Mouse (Mus musculus) intestine, embryonic 16.5 days (tissue): ENCODE data around the gene Gdpd1. TPM values are rescaled to one million over a fixed set of nuclear protein-coding genes. Genes with fewer than 3 reads are reported as not detected.

Experiments used
- ATAC-seq: fragments of 200-750 bp; cut with Nextera tagmentation; 2 replicates; pipeline ENCODE4 v1.8.0; 2017; ENCODE audit warnings: moderate TSS enrichment, moderate library complexity
- H3K27ac ChIP-seq: fragments of 300-500 bp; sonication (generic); 2 replicates; pipeline ENCODE4 v1.5.1; 2014; ENCODE audit warnings: mild to moderate bottlenecking, low read length
- H3K27me3 ChIP-seq: fragments of 300-500 bp; sonication (generic); replicated peaks from 2 replicates; pipeline ENCODE4 v1.6.1; 2014; ENCODE audit warnings: low read length, control low read depth, mixed read lengths; ENCODE audit not compliant: control insufficient read depth, insufficient read depth
- H3K36me3 ChIP-seq: fragments of 300-500 bp; sonication (generic); 2 replicates; pipeline ENCODE4 v1.6.1; 2014; ENCODE audit warnings: low read length, control low read depth; ENCODE audit not compliant: control insufficient read depth, insufficient read depth
- H3K4me1 ChIP-seq: fragments of 300-500 bp; sonication (generic); 2 replicates; pipeline ENCODE4 v1.6.1; 2014; ENCODE audit warnings: low read length, control low read depth, mixed read lengths; ENCODE audit not compliant: control insufficient read depth, insufficient read depth
- H3K4me2 ChIP-seq: fragments of 300-500 bp; sonication (generic); 2 replicates; pipeline ENCODE4 v1.6.1; 2014; ENCODE audit warnings: low read depth, low read length, control low read depth
- H3K4me3 ChIP-seq: fragments of 300-500 bp; sonication (generic); 2 replicates; pipeline ENCODE4 v1.5.1; 2014; ENCODE audit warnings: mild to moderate bottlenecking, low read length
- H3K9ac ChIP-seq: fragments of 300-500 bp; sonication (generic); 2 replicates; pipeline ENCODE4 v1.6.1; 2014; ENCODE audit warnings: low read depth, low read length
- H3K9me3 ChIP-seq: fragments of 300-500 bp; sonication (generic); 2 replicates; pipeline ENCODE4 v1.6.1; 2016; ENCODE audit warnings: low read length, control low read depth; ENCODE audit not compliant: control insufficient read depth
- WGBS: fragments of 180-500 bp; shearing (Covaris S2); extraction: QIAGEN DNeasy Blood & Tissue Kit; methylation state at CpG from one replicate; pipeline ENCODE4 v1.1.7; 2014; 5-methylcytosine and 5-hydroxymethylcytosine counted together
- polyA plus RNA-seq: library from polyadenylated mRNA; unstranded; fragments of >200 nt; fragmentation: Nextera tagmentation; extraction: Ambion mirVana; gene quantifications from 2 replicates; pipeline ENCODE4 v1.2.1, GENCODE M21; 2015

Gdpd1 gene
- polyA plus RNA-seq, 1 experiment from 2014 or later, result 24.5 TPM

DNA sequence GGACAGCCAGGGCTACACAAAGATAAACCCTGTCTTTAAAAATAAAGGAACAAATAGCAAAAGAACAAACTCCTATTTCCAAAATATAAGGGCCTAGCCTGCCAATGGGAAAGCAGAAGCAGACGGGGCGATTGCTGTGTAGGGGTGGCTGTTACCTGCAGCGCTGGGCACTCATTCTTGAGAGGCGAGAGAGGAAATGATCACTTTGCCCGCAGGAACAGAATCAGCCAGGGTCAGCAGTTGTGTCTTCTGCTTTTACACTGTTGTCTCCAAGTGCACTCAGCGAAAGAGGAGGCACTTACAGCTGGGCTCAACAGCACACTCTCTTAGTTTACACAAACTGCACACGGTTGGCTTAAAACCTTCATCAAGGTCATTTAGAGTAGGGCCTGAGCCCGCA lies 54.4 kb downstream of the Gdpd1 start:
- Histone ChIP-seq H3K4me1 (no peaks in the 10 kb centered on the region), H3K4me2 (no peak overlapping the region), H3K9me3 (no peaks in the 10 kb centered on the region), H3K36me3 (no peaks in the 10 kb centered on the region), H3K4me3 (no peak overlapping the region), H3K9ac (no peak overlapping the region), H3K27ac (no peak overlapping the region), H3K27me3 (no peaks in the 10 kb centered on the region)
- 77% methylated on average over 8 of the region's 8 CpGs for WGBS
- ATAC-seq, result no peak

GRCm38 (mm10) chr11:87018081-87018480 lies 55.8 kb downstream of the Gdpd1 start:
- Histone ChIP-seq H3K27ac (no peak overlapping the region), H3K4me2 (no peak overlapping the region), H3K9ac (no peak overlapping the region), H3K9me3 (no peaks in the 10 kb centered on the region), H3K4me3 (no peak overlapping the region), H3K4me1 (no peaks in the 10 kb centered on the region), H3K36me3 (no peaks in the 10 kb centered on the region), H3K27me3 (no peaks in the 10 kb centered on the region)
- ATAC-seq, result no peak
- 65% methylated on average over 4 of the region's 4 CpGs for WGBS

- Histone ChIP-seq H3K4me1 (no peaks in the 10 kb centered on the region), H3K9ac (no peak overlapping the region), H3K4me2 (no peak overlapping the region), H3K9me3 (no peaks in the 10 kb centered on the region), H3K27ac (no peak overlapping the region), H3K4me3 (no peak overlapping the region), H3K36me3 (no peaks in the 10 kb centered on the region), H3K27me3 (no peaks in the 10 kb centered on the region)
- 76% methylated on average over 3 of the region's 3 CpGs for whole genome bisulfite sequencing
- no peak for ATAC-seq
Observed at GRCm38 (mm10) chr11:87015691-87016090, 58.2 kb downstream of the Gdpd1 start.

DNA sequence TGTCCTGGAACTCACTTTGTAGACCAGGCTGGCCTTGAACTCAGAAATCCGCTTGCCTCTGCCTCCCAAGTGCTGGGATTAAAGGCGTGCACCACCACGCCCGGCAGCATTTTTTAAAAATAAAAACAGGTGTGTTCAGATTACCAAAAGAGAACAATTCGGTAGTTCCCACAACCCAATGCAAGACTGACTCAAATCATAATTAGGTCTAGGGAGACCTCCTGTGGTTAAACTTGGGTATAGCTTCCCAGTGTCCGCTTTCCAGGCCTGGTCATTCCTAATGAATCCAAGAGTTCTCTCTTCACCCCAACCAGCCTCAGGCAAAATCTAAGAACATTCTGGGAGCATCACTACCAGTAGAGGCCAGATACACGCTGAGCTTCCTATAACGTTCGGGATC lies 63.4 kb downstream of the Gdpd1 start:
- no peaks in the 10 kb centered on the region for H3K36me3 ChIP-seq
- peaks cover 3% of the 10 kb centered on the region; the same call in 1 of the 2 replicates for H3K4me1 ChIP-seq
- no peaks in the 10 kb centered on the region for H3K27me3 ChIP-seq
- peak; percentile 62 for ATAC-seq
- no peak overlapping the region for H3K9ac ChIP-seq
- no peak overlapping the region for H3K27ac ChIP-seq
- no peak overlapping the region for H3K4me3 ChIP-seq
- 19% methylated on average over 9 of the region's 9 CpGs for whole genome bisulfite sequencing
- no peak overlapping the region for H3K4me2 ChIP-seq
- no peaks in the 10 kb centered on the region for H3K9me3 ChIP-seq

DNA sequence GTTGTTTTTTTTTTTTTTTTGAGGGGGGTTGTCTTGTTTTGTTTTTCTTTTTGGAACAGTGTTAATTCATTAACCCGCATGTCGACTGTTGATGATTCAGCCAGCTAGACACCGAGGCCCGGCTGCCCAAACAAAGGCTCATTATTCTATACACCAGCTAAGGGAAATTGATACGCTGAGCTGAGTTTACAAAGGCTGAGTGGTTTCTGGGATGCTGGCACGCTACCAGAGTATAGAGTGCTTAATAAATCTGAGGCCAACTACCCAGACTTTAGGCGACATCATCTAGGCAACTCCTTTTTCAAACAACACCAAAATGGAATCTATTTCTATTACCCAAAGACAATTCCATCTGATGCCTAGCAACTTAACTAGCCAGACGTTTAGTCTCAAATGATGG lies 66.5 kb downstream of the Gdpd1 start:
- Histone ChIP-seq H3K27ac (no peak overlapping the region), H3K36me3 (no peaks in the 10 kb centered on the region), H3K4me1 (peaks cover 3% of the 10 kb centered on the region; the same call in 1 of the 2 replicates), H3K4me2 (no peak overlapping the region), H3K9ac (no peak overlapping the region), H3K27me3 (no peaks in the 10 kb centered on the region), H3K4me3 (no peak overlapping the region), H3K9me3 (no peaks in the 10 kb centered on the region)
- no peak for ATAC-seq
- WGBS, result 21% methylated on average over 8 of the region's 8 CpGs

DNA sequence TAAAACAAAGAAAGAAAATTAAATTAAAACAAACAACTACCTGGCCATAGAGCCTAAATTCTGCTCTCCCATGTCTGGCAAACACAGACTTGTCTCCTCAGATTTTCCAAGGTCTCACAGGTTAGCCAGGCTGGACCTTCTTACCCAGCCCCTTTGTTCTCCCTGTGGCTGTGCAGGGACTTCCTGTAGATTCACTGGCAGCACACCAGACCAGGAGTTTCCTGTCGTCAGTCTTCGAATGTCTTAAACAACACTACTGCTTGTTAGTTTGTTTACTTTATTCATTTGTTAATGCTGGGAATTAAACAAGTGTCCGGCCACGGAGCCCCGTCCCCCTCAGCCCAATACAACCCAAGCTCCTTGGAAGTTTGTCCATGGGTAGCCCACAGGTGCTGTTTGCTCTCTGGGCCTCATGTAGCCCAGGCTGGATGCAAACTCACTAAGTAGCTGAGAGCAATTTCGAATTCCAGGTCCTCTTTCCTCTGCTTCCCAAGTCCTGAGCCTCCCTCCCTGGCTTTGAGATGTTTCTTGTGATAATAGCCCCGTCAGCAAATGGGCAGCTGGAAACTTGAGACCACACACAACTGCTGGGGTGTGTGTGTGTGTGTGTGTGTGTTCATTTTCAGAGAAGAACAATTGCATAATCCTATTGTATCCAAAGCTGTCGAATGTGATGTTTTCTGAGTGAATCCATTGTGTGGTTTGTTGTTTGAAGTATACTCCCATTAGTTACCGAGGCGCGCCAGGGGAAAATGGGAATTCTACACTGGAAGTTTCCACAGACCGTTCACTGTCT lies 68.7 kb downstream of the Gdpd1 start:
- no peaks in the 10 kb centered on the region for H3K36me3 ChIP-seq
- ATAC-seq, result no peak
- peak overlapping the region; percentile 54; the same call in 1 of the 2 replicates for H3K27ac ChIP-seq
- no peak overlapping the region for H3K4me3 ChIP-seq
- H3K9ac ChIP-seq, result no peak overlapping the region
- WGBS, result 50% methylated on average over 12 of the region's 12 CpGs
- H3K27me3 ChIP-seq, result no peaks in the 10 kb centered on the region
- no peak overlapping the region for H3K4me2 ChIP-seq
- H3K9me3 ChIP-seq, result no peaks in the 10 kb centered on the region
- peaks cover 3% of the 10 kb centered on the region; the same call in 1 of the 2 replicates for H3K4me1 ChIP-seq

DNA sequence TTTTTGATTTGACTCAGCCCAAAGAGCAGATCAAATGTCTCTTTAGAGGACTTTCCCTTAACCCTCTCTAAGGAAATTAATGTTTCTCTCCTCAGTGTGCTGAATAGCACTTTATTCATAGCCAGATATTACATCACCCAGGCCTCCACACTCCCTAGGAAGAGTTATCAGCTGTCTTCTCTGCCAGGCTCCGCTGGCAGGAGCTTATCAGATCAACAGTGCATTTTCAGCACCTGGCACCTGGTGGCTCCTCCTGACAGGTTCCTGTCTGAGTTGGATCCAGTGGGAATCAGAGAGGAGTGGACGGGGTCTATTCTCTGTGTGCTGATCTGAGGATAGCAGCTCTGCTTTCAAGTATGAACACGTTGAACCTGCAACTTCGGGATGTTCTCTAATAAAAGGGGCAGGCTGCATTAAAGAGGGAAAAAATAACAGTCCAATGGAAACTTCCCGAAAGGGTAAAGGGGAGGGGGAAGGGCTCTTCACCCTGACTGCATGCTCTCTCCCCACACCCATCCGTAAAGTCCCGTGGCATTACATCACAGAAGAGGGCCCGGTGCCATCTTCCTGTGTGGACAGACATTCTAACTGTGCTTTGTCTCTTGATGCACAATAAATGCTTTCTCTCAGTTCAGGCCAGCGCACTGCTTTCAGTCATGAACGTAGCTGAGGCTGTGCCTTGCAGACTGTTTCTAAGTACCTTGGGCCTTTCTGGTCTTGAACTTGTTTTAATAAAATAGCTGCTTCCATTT lies 71.6 kb downstream of the Gdpd1 start:
- H3K4me3 ChIP-seq, result no peak overlapping the region
- peak; percentile 38; the same call in 1 of the 2 replicates for ATAC-seq

GRCm38 (mm10) chr11:87001217-87001616 lies 72.6 kb downstream of the Gdpd1 start:
- Histone ChIP-seq H3K4me2 (no peak overlapping the region), H3K27ac (no peak overlapping the region), H3K9me3 (no peaks in the 10 kb centered on the region), H3K4me3 (no peak overlapping the region), H3K36me3 (no peaks in the 10 kb centered on the region), H3K27me3 (no peaks in the 10 kb centered on the region), H3K9ac (no peak overlapping the region), H3K4me1 (no peaks in the 10 kb centered on the region)
- 77% methylated on average over 8 of the region's 8 CpGs for WGBS
- ATAC-seq, result no peak

More for the DNA sequence above, 71.6 kb downstream of the Gdpd1 start:
- no peak overlapping the region for H3K4me2 ChIP-seq
- H3K4me1 ChIP-seq, result peaks cover 3% of the 10 kb centered on the region; the same call in 1 of the 2 replicates
- H3K27me3 ChIP-seq, result no peaks in the 10 kb centered on the region
- H3K27ac ChIP-seq, result no peak overlapping the region
- H3K9ac ChIP-seq, result no peak overlapping the region
- 77% methylated on average over 10 of the region's 10 CpGs for WGBS
- no peaks in the 10 kb centered on the region for H3K36me3 ChIP-seq
- no peaks in the 10 kb centered on the region for H3K9me3 ChIP-seq

DNA sequence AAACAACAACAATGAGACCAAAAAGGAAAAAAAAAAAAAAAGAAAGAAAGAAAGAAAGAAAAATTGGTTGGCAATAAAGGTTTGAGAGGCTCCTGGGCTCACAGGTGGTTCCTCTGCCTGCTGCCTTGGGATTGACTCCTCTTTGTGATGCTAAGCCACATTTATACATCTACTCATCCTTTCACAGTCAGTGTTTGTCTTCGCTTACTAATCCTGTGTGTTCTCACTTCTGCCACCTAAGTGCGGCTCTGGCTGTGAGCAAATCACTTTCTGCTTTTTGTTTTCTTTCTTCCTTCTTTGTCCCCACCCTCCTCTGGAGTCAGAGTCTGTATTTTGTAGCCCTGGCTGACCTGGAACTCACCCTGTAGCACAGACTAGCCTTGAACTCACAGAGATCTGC lies 77.6 kb downstream of the Gdpd1 start:
- Histone ChIP-seq H3K4me2 (no peak overlapping the region), H3K9me3 (no peaks in the 10 kb centered on the region), H3K36me3 (no peaks in the 10 kb centered on the region), H3K4me1 (peaks cover 21% of the 10 kb centered on the region), H3K9ac (no peak overlapping the region), H3K27me3 (no peaks in the 10 kb centered on the region), H3K27ac (no peak overlapping the region), H3K4me3 (no peak overlapping the region)
- no peak for ATAC-seq
- WGBS, result 55% methylated on average over 2 of the region's 2 CpGs
